Mouse (Mus musculus) skeletal muscle tissue, postnatal 0 days (tissue): Measurements from ENCODE around the gene Rasgrp3. TPM values are rescaled to one million over a fixed set of nuclear protein-coding genes. Genes with fewer than 3 reads are reported as not detected.

ENCODE experiments used
- polyA plus RNA-seq: library from polyadenylated mRNA; unstranded; fragments of >200 nt; fragmentation: Nextera tagmentation; extraction: Ambion mirVana; gene quantifications from 2 replicates; pipeline ENCODE4 v1.2.1, GENCODE M21; 2015

Gene Rasgrp3
- 12.5 and 15.3 TPM in 2 replicates for polyA plus RNA-seq

GRCm38 (mm10) chr17:75435599-75435998 is at the start of gene Rasgrp3:
Gene Rasgrp3, plus strand, starts transcription at chr17:75435896.

GRCm38 (mm10) chr17:75551512-75552400 is 116.1 kb downstream of the Rasgrp3 start, which contains the start of gene Fam98a:
Gene Fam98a, minus strand, starts transcription at chr17:75551946.

Other genes starting within 250 kb of the Rasgrp3 start
- 21.4 and 23.8 TPM in 2 replicates for gene Fam98a, start 116.0 kb downstream of the Rasgrp3 start, polyA plus RNA-seq